Mouse (Mus musculus) liver, embryonic 13.5 days (tissue): ENCODE results near the gene C87436. TPM values are rescaled to one million over a fixed set of nuclear protein-coding genes. Genes with fewer than 3 reads are reported as not detected.

Experiments used
- ATAC-seq: fragments of 200-750 bp; cut with Nextera tagmentation; 2 replicates; pipeline ENCODE4 v1.8.0; 2017; ENCODE audit warnings: low read depth, mild to moderate bottlenecking, moderate number of reproducible peaks, moderate library complexity
- DNase-seq: peaks from one replicate; pipeline ENCODE4 v3.0.0; 2022
- H3K27ac ChIP-seq: fragments of 300-500 bp; sonication (generic); 2 replicates; pipeline ENCODE4 v1.5.1; 2015; ENCODE audit warnings: moderate library complexity, mild to moderate bottlenecking, inconsistent platforms
- H3K27me3 ChIP-seq: fragments of 300-500 bp; sonication (generic); 2 replicates; pipeline ENCODE4 v1.6.1; 2015; ENCODE audit warnings: mild to moderate bottlenecking, inconsistent platforms
- H3K36me3 ChIP-seq: fragments of 300-500 bp; sonication (generic); 2 replicates; pipeline ENCODE4 v1.6.1; 2015; ENCODE audit warnings: mild to moderate bottlenecking, inconsistent platforms
- H3K4me1 ChIP-seq: fragments of 300-500 bp; sonication (generic); replicated peaks from 2 replicates; pipeline ENCODE4 v1.6.1; 2015; ENCODE audit warnings: inconsistent platforms
- H3K4me2 ChIP-seq: fragments of 300-500 bp; sonication (generic); 2 replicates; pipeline ENCODE4 v1.6.1; 2015; ENCODE audit warnings: inconsistent platforms, mild to moderate bottlenecking, moderate library complexity
- H3K4me3 ChIP-seq: fragments of 300-500 bp; sonication (generic); replicated peaks from 2 replicates; pipeline ENCODE4 v1.5.1; 2015; ENCODE audit warnings: mild to moderate bottlenecking, inconsistent platforms
- H3K9ac ChIP-seq: fragments of 300-500 bp; sonication (generic); 2 replicates; pipeline ENCODE4 v1.6.1; 2015; ENCODE audit warnings: mild to moderate bottlenecking, inconsistent platforms
- H3K9me3 ChIP-seq: fragments of 300-500 bp; sonication (generic); replicated peaks from 2 replicates; pipeline ENCODE4 v1.6.1; 2016; ENCODE audit warnings: inconsistent platforms
- WGBS: fragments of 180-500 bp; shearing (Covaris S2); methylation state at CpG from one replicate; pipeline ENCODE4 v1.1.7; 2015; ENCODE audit not compliant: insufficient replicate concordance; 5-methylcytosine and 5-hydroxymethylcytosine counted together
- polyA plus RNA-seq: library from polyadenylated mRNA; unstranded; fragments of >200 nt; fragmentation: Nextera tagmentation; extraction: Ambion mirVana; gene quantifications from 2 replicates; pipeline ENCODE4 v1.2.1, GENCODE M21; 2015

Gene C87436
- polyA plus RNA-seq, 1 experiment from 2014 or later: 12.4 TPM

DNA sequence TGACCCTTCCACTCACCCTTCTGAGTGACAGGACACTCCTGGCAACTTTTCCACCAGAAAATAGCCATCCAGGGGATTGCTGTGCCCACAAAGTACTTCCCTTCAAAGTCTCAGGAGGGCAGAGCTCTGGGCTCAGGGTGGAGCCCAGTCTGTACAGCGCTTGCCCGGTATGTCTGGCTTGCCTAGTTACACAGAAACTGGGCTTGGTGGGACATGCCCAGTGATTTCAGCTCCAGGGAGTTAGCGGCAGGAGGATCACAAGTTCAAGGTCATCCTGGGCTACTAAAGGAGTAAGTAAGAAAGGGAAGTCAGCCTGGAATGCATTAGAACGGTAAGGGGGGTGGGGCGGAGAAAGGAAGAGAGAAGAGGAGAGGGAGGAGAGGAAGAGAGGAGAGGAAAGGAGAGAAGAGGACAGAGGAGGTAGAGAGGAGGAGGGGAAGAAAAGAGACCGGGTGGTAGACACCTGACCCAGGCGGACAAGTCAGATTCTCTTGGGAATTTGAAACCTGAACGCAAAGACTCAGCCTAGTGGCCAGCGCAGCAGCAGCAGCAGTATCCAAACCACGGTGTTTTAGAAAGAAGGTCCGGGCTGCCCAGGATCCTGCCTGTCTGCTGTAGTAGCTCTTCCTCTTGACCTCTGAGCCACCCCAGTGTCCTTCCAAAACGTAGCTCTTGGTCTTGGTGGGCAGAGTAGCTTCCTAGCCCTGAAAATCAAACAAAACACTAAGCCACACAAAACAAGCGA lies 59.1 kb downstream of the C87436 start:
- peak overlapping the region; percentile 55; the same call in 1 of the 2 replicates for H3K9ac ChIP-seq
- peak; percentile 22; the same call in 1 of the 2 replicates for ATAC-seq
- H3K4me1 ChIP-seq: peaks cover 34% of the 10 kb centered on the region
- peak overlapping the region; percentile 38 for H3K4me3 ChIP-seq
- no peaks in the 10 kb centered on the region for H3K36me3 ChIP-seq
- 12% methylated on average over 13 of the region's 13 CpGs for WGBS
- no peaks in the 10 kb centered on the region for H3K9me3 ChIP-seq
- no peak for DNase-seq
- H3K27me3 ChIP-seq: no peaks in the 10 kb centered on the region
- H3K27ac ChIP-seq: peak overlapping the region; percentile 63
- peak overlapping the region; percentile 32 for H3K4me2 ChIP-seq

DNA sequence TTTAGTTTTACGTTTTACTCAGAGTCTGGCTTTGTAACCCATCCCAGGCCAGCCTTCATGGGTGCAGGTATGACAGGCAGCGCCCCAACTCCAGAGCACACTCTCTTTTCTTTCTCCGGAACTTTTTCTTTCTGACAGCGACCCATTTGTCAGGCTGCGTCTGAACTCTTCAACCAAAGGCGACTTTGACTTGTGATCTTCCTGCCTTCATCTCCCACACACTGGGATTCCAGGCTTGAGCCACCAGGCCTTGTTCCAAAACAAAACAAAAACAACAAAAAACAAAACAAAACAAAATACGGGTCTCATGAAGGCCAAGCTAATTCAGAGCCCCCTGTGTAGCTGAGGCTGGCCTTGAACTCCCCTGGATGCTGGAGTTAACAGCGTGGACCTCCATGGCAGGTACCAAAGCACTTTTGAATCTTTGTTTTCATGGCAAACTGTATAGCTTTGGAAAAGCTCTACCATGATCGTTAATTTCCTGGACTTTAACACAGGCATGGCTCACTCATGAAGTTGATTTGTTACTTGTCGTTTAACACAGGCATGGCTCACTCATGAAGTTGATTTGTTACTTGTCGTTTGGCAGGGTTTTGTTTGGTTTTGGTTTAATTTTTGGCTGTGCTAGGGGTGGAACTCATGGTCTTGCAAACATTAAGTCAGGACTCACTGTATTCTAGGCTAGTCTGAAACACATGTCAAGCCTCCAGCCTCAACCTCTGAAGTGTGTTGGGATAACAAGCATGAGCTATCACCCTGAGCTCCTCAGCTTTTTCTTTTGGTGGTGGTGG lies 60.0 kb downstream of the C87436 start:
- H3K4me3 ChIP-seq: peak overlapping the region; percentile 38
- WGBS: 58% methylated on average over 11 of the region's 11 CpGs
- ATAC-seq: no peak

DNA sequence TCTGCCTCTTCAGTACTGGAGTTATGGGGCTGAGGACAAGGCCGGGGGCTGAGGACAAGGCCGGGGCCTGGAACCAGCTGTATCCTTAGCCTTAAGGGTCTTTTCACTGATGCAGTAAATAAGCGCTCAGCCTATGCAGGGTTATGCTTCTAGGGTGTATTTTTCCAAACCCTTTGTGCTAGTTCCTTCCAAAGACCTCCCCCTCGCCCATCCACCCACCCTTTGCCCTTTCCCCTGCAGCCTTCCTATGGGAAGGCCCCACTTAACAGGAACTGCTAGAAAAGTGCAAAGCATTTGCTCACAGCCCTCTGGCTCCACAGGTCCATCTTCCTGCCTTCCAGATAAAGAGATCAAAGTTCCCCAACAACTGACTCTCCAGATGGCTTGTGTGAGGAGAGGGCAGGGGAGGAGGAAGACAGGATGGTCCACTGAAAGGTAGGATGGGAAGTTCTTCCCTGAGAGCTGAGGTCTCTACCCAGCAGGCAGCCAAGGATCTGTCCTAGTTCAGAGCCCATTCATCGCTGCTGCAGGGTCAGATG lies 61.5 kb downstream of the C87436 start:
- WGBS: 56% methylated on average over 5 of the region's 5 CpGs
- Histone ChIP-seq H3K9ac (no peak overlapping the region), H3K4me3 (no peak overlapping the region)

More for the DNA sequence above, 60.0 kb downstream of the C87436 start:
- peak overlapping the region; percentile 32 for H3K4me2 ChIP-seq
- no peaks in the 10 kb centered on the region for H3K36me3 ChIP-seq
- peak overlapping the region; percentile 63; the same call in 1 of the 2 replicates for H3K27ac ChIP-seq
- H3K27me3 ChIP-seq: no peaks in the 10 kb centered on the region
- H3K9me3 ChIP-seq: no peaks in the 10 kb centered on the region
- peak overlapping the region; percentile 55; the same call in 1 of the 2 replicates for H3K9ac ChIP-seq
- no peak for DNase-seq
- H3K4me1 ChIP-seq: peaks cover 34% of the 10 kb centered on the region

DNA sequence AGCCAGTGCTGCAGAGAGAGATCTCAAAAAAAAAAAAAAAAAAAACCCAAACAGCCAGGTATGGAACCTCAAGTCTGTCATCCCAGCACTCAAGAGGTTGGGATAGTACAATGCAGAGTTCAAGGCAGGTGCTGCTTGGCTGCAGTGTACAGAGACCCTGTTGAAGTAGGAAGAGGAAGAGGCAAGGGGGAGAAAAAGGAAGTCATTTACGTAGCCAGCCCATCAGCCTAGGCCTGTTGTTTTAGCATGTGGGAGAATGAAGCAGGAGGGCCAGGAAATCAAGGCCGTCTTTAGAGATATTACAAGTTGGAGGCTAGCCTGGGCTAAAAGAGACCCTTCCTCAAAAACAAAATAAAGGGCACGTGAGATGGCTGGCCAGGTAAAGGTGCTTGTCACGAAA lies 65.3 kb downstream of the C87436 start:
- WGBS: 63% methylated on average over 4 of the region's 4 CpGs
- DNase-seq (no peak), ATAC-seq (no peak)
- Histone ChIP-seq H3K36me3 (no peaks in the 10 kb centered on the region), H3K27ac (no peak overlapping the region), H3K4me1 (peaks cover 32% of the 10 kb centered on the region), H3K4me3 (no peak overlapping the region), H3K27me3 (no peaks in the 10 kb centered on the region), H3K4me2 (no peak overlapping the region), H3K9ac (no peak overlapping the region), H3K9me3 (no peaks in the 10 kb centered on the region)

More for the DNA sequence above, 61.5 kb downstream of the C87436 start:
- Histone ChIP-seq H3K27me3 (no peaks in the 10 kb centered on the region), H3K27ac (0 out of 2 replicates have a peak overlapping the region, but pooled peaks have one; percentile 22), H3K4me1 (peaks cover 23% of the 10 kb centered on the region), H3K9me3 (no peaks in the 10 kb centered on the region), H3K4me2 (no peak overlapping the region), H3K36me3 (no peaks in the 10 kb centered on the region)
- ATAC-seq (no peak), DNase-seq (no peak)

DNA sequence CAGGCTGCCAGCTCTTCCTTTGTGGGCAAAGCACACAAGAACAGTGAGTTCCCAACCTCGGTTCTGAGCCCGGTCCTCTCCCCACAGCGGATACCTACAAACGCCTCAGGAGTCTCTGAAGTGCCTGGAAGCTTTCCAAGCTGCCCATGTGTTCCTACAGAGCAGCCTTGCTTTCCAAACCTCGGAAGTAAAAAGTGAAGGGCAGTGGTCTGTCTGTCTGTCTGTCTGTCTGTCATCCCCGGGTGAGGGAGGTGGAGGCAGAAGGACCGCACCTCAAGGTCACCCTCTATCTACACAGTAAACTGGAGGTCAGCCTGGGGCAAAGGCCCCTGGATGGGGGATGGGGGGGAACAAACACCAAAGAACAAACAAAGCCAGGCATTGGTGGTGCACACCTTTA lies 67.5 kb downstream of the C87436 start:
- Histone ChIP-seq H3K9ac (no peak overlapping the region), H3K36me3 (no peaks in the 10 kb centered on the region), H3K27me3 (no peaks in the 10 kb centered on the region), H3K9me3 (no peaks in the 10 kb centered on the region), H3K4me2 (no peak overlapping the region), H3K27ac (no peak overlapping the region), H3K4me3 (no peak overlapping the region), H3K4me1 (peaks cover 36% of the 10 kb centered on the region)
- 62% methylated on average over 7 of the region's 7 CpGs for WGBS
- no peak for ATAC-seq
- DNase-seq: no peak

DNA sequence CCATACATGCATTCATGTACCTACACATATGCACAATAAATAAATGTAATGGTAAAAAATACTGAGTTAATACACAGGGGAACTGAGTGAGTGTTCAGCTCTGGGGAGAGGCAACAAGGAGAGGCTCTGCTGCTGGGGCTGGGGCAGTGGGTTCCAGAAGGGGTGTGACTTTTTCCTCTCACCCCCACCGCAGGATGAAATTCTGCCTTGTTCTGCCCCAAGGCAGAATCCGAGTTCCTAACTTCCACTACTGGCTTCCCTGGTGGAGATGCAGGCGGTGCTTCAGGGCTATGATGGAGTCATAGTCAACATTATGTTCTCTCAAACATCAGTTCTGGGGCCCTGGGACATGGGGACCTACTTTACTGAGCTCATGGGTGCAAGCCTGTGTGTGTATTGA lies 68.1 kb downstream of the C87436 start:
- H3K36me3 ChIP-seq: no peaks in the 10 kb centered on the region
- H3K4me3 ChIP-seq: no peak overlapping the region
- H3K9ac ChIP-seq: no peak overlapping the region
- H3K4me1 ChIP-seq: peaks cover 40% of the 10 kb centered on the region
- H3K27me3 ChIP-seq: no peaks in the 10 kb centered on the region
- DNase-seq (no peak), ATAC-seq (no peak)
- H3K4me2 ChIP-seq: no peak overlapping the region
- 64% methylated on average over 3 of the region's 3 CpGs for WGBS
- no peak overlapping the region for H3K27ac ChIP-seq
- H3K9me3 ChIP-seq: no peaks in the 10 kb centered on the region

DNA sequence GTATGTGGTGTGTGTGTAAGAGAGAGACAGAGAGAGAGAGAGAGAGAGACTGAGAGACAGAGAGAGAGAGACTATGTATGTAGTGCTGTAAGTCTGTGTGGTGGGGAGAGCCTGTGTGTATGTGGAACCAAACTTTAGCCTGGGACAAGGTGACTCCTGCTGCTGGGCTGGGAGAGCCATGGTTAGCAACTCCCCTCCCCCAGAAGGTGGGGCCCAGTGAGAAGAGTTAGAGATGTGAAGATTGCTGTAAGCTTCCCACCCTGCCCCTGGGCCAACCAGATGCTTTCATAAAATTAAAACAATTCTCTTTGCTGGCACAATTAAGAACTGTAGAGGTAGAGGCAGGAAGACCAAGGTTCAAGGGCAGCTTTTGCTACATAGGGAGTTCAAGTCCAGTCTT lies 68.9 kb downstream of the C87436 start:
- Histone ChIP-seq H3K9me3 (no peaks in the 10 kb centered on the region), H3K4me2 (no peak overlapping the region), H3K9ac (no peak overlapping the region; the same call in 1 of the 2 replicates), H3K4me1 (peaks cover 40% of the 10 kb centered on the region), H3K27ac (no peak overlapping the region), H3K36me3 (no peaks in the 10 kb centered on the region), H3K27me3 (no peaks in the 10 kb centered on the region), H3K4me3 (no peak overlapping the region)
- ATAC-seq (no peak), DNase-seq (no peak)

DNA sequence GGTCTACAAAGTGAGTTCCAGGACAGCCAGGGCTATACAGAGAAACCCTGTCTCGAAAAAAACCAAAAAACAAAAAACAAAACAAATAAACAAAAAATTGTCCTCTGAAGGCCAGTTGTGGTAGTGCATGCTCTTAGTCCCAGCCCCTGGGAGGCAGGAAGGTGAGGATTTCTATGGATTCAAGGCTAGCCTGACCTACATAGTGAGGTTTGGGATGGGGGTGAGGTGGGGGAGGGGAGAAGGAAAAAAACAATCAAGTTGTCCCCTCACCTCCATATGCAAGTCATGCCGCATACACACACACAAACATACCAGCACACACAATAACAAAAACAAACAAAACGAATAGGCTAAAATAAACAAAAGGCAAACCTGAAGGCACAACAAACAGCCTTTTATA lies 70.6 kb downstream of the C87436 start:
- DNase-seq (no peak), ATAC-seq (no peak)
- H3K4me1 ChIP-seq: peaks cover 40% of the 10 kb centered on the region
- H3K9ac ChIP-seq: no peak overlapping the region
- no peaks in the 10 kb centered on the region for H3K27me3 ChIP-seq
- no peaks in the 10 kb centered on the region for H3K9me3 ChIP-seq
- no peak overlapping the region for H3K4me3 ChIP-seq
- no peak overlapping the region for H3K4me2 ChIP-seq
- no peaks in the 10 kb centered on the region for H3K36me3 ChIP-seq
- WGBS: 60% methylated on average over 3 of the region's 3 CpGs
- H3K27ac ChIP-seq: no peak overlapping the region

DNA sequence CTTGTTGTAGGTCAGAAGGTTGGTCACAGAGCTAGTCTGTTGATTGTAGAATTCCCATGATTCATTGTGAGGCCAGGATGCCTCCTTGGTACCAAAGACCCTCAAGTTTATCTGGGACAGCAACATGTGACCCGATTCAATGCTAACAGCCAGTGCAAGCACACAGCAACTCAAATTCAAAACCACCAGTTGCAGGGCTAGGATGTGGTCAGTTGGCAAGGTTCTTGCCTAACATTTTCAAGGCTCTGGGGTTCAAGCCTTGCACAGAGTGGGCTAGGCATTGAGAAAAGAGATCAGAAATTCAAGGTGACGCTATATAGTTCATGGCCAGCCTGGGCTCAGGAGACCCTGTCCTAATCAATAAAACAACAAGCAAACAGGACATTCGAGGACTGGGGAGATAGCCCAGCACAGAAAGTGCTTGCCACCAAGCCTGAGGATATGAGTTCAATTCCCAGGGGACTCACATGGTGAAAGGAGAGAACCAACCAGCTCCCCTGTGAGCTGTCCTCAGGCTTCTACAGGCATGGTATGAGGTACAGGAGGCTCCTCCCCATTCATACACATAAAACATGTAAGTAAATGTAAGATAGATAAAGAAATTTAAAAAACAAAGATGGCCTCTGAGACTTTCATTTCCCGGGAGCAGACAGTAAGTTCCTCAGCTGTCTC lies 71.2 kb downstream of the C87436 start:
- Histone ChIP-seq H3K4me2 (no peak overlapping the region), H3K36me3 (no peaks in the 10 kb centered on the region), H3K4me3 (no peak overlapping the region), H3K27ac (no peak overlapping the region), H3K9me3 (no peaks in the 10 kb centered on the region), H3K27me3 (no peaks in the 10 kb centered on the region), H3K4me1 (peaks cover 40% of the 10 kb centered on the region), H3K9ac (0 out of 2 replicates have a peak overlapping the region, but pooled peaks have one; percentile 12)
- DNase-seq (no peak), ATAC-seq (0 out of 2 replicates have a peak, but pooled peaks have one; percentile 37)
- 54% methylated on average over 4 of the region's 4 CpGs for whole genome bisulfite sequencing

DNA sequence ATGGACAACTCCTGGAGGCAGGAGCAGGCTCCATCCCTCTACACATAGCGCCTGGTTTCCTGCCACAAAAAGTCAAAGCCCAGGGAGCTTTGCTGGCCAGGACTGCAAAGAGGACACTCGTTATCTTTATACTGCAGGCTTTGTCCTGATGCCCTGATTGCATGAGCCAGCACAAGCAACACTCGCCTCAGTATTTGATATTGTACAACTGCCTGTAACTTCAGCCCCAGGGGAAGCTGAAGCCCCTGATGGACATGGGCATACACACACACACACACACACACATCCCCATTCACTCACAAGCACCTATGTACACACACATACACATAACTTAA lies 71.7 kb downstream of the C87436 start:
- Histone ChIP-seq H3K4me1 (peaks cover 40% of the 10 kb centered on the region), H3K4me3 (no peak overlapping the region), H3K36me3 (no peaks in the 10 kb centered on the region), H3K4me2 (no peak overlapping the region), H3K27me3 (no peaks in the 10 kb centered on the region), H3K9me3 (no peaks in the 10 kb centered on the region), H3K9ac (peak overlapping the region; percentile 12; the same call in 1 of the 2 replicates), H3K27ac (no peak overlapping the region)
- DNase-seq: peak; percentile 54
- ATAC-seq: peak; percentile 76
- 15% methylated on average over 3 of the region's 3 CpGs for WGBS

DNA sequence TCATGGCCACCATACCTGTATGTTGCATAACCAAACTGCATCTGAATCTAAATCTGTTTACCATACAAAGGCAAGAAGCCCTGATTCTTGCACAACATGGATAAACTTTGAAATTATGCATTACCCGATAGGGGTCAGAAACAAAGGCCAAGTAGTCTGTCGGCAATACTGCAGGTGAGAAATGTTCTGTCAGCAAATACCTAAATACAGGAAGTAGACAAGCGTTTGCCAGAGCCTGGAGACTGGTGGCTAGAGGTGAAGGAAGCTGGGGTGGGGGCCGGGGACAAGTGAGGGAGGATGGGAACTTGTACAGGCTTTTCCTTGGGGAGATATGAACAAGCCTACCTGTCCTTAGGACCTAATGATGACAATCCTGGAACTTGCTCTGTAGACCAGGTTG lies 72.8 kb downstream of the C87436 start:
- Histone ChIP-seq H3K27ac (no peak overlapping the region), H3K4me2 (no peak overlapping the region), H3K9ac (no peak overlapping the region), H3K4me3 (no peak overlapping the region), H3K27me3 (no peaks in the 10 kb centered on the region), H3K36me3 (no peaks in the 10 kb centered on the region), H3K4me1 (peaks cover 34% of the 10 kb centered on the region), H3K9me3 (no peaks in the 10 kb centered on the region)
- WGBS: 48% methylated on average over 4 of the region's 4 CpGs
- ATAC-seq: no peak
- no peak for DNase-seq
